Mouse (Mus musculus): ENCODE data around the gene Crebrf. TPM values are rescaled to one million over a fixed set of nuclear protein-coding genes. Genes with fewer than 3 reads are reported as not detected.

The Crebrf gene
- total RNA-seq (2022), result 10 to 100 TPM; 51.1 to 83.8 (median 68.4) TPM

DNA sequence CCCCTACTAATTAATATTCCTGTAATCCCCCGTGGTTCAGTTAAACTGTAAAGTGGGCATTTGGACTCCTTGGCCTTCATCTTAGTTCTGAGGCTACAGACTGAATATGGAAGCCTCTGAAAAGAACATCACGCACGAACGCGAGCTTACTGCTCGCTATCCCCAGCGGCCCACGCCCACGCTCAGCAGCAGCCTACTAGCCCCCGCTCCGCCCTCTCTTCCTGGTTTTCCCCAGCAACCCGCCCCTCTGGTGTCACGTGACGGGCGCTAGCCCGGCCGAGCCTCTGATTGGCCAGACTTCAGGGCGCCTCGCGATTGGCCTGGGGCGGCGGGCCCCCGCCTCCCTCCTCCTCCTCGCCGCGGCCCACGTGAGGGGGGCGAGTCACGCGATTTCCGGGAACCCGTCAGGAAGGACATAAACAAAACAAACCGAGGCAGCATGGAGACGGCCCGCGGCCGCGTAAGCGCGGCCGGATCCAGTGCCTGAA, at the start of gene Crebrf:
Crebrf (plus strand) TSS at position 380 of the 488 bp plus-strand sequence.
- peak; percentile 98 for DNase-seq (ENCODE audit: low spot score)

DNA sequence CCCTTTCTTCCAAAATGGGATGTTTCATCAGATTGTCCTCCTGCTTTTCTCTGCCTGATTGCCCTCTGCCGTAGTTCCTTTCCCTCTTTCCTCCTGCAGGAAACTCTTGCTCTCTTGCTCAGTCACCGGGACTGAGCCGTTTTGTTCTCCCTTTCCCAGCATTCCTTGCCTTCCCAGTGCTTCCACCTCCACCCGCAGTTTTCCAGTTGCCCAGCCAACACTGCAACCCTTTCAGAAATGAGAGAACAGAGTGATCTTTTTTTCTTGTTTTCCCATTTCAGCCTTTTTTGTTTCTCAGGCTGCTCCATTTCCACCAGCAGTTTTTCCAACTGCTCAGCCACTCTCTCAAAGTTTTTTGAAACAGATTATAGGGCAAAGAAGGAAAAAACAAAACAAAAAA, 44.2 kb upstream of the Crebrf start:
- no peak for DNase-seq (ENCODE audit: low spot score)

- DNase-seq (ENCODE audit: low spot score), result no peak
These were observed 39.6 kb upstream of the Crebrf start for GRCm38 (mm10) chr17:26675845-26676244.

DNA sequence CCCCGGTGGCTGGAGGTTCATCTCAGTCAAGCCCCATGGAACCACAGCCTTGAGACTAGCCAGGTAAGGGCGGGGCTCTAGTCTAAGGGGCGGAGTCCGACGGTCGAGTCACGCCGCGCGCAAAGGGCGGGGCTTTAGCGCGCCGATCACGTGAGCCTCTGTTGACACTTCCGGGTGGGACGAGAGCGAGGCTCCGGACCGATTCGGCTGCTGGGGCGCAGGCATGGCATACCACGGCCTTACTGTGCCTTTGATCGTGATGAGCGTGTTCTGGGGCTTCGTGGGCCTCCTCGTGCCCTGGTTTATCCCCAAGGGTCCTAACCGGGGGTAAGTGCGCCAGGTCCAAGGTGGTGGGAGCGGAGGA, 39.2 kb upstream of the Crebrf start:
- peak; percentile 87 for DNase-seq (ENCODE audit: low spot score)

GRCm38 (mm10) chr17:26676616-26677376, 38.7 kb upstream of the Crebrf start:
- DNase-seq (ENCODE audit: low spot score), result peak; percentile 83

DNA sequence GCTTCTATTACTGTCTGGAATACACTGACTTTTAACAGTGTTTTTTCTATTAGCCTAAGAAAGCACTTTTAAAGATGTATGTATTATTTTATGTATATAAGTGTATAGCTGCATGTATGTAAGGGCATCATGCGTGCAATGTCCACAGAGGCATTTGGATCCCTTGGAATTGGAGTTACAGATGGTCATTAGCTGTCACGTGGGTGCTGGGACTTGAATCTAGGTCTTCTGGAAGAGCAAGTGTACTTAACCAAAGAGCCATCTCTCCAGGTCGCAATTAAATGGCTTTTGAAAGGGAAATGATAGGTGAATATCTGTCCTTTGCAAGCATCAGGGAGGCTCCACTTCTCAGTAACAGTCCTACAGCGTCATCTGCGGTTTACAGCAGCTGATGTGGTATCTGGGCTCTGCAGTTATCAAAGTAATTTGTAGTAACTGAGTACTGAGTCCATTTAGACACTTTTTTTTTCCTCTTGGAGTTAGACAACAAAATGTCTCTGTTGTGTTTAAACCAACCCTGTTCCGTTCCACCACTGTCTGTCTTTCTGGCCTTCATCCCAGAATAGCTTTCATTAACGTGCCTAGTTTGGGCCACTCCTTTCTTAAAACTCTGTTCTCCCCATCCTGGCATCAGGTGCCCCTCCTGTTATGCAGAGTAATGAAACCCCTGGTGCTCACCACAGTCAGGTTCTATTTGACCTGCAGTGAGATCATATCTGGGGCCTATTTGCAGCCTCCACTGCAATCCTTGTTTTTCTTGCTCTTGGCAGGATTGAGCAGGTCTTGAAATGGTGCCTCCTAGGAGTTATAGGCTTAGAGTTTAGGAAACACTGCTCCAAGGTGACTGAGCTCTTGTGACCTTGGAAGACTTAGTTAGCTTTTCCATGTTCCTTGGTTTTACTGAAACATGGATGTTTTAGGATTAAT, 37.5 kb upstream of the Crebrf start:
- DNase-seq (ENCODE audit: low spot score), result no peak

DNA sequence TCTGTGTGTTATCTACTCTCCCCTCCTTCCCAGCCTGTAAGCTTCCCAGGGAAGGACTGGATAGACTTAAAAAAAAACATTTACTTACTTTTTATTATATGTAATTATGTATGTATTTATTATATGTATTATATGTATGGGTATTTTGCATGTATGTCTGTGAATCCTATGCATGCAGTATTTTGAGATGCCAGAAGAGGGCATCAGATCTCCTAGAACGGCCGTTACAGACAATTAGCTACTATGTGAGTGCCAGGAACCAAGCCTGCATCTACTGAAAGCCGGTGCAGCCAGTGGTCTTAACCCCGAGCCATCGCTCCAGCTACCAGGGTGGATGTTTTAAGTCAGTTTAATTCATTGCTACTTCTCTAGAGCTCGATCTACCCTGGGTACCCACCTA, 34.2 kb upstream of the Crebrf start:
- no peak for DNase-seq (ENCODE audit: low spot score)

- DNase-seq (ENCODE audit: low spot score), result no peak
These were observed 29.0 kb upstream of the Crebrf start for GRCm38 (mm10) chr17:26686334-26687000.

DNA sequence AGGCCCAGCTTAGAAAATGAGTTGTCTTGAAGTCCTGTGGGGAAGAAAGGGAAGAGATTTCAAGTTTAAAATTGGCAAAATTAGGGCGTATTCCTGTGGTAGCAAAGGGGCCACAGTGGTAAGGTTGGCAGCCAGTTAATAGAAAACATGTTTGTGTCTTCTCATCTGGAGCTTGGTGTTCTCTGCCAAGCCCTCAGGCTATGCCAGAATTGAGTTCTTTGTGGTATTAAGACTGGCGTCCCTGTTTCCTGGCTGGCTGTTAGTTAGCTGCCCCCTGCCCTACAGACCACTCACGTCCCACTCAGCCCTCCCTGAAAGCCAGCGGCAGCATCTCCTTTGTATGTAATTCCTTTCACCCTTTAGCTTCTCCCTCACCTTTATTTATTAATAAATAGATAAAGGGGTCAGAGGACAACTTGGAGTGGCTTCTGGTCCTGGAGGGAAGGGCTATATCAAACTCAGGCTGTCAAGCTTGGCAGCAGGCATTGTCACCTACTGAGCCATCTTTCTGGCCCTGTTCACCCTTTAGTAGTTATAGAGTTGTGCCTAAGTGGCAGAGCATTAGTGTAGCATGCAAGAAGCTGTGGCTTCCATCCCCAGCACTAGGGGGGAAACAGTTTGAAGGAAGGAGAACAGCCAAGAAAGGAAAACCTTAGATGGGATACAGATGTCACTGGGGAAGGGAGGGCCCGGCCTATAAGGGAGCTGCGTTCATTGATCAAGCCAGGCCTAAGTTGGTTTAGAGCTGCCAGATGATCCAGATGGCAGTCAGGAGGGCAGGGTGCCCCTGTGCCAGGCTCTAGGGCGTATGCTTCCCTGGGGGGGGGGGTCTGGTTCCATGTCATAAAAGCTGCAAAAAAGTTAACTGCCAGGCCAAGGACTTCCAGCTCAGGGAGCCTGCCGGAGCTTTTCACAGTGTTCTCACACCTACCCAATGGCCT, 26.4 kb upstream of the Crebrf start:
- no peak for DNase-seq (ENCODE audit: low spot score)

DNA sequence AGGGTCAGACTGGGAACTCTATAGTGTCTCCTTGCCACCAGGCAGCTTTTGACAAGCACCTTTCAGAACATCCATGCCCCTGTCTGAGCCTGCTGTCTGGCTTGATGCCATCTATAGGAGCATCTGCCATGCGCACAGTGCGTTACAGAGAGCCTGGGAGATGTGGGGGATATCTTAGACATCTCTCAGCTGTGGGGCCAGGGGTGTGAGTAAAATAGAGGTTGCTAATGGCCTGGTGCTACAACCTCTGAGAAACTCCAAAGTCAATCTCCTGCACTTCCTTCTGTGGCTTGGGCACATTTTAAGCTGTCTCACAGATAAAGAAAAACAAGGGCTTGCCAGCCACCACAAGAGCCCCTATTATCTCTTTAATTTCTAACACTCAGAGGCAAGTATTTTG, 25.6 kb upstream of the Crebrf start:
- DNase-seq (ENCODE audit: low spot score), result no peak

- DNase-seq (ENCODE audit: low spot score), result no peak
These were observed 25.2 kb upstream of the Crebrf start for GRCm38 (mm10) chr17:26690236-26690635.

DNA sequence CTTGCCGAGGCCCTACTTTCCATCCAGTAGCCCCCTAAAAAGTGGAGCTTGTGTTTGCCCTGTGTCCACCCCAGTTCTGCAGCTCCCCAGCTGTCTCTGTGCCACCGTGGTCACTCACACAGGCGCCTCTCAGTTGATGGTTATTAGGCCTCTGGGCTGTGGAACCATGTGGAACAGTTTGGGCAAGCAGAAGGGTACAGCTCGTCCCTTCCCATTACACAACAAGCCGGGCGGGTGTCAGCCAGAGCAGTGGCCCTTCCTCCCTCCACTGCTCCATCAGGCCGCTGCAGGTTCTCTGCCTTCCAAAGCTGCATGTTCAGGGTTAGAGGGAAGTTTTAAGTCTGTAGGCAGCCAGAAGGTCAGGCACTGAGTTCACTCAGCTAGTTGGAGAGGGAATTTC, 24.3 kb upstream of the Crebrf start:
- DNase-seq (ENCODE audit: low spot score), result peak; percentile 45

GRCm38 (mm10) chr17:26693424-26693823, 22.0 kb upstream of the Crebrf start:
- DNase-seq (ENCODE audit: low spot score), result peak; percentile 25

DNA sequence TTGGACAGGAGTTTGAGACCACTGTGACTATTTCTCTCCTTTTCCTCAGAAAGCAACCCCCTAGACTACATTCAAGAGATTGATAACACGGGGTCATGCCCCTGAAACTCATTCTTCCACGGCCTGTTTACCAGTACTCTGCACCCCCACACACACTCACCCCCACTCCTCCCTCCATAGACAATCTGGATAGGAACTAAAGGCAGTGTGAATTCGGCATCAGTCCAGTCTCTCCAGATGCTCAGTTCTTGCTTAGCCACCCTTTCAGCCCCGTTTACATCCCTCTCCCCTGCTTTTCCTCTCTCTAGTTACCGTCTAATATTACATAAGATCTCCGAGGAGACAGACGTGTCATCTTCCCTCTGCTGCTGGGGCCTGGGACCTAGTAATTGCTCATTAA, 21.3 kb upstream of the Crebrf start:
- no peak for DNase-seq (ENCODE audit: low spot score)

DNA sequence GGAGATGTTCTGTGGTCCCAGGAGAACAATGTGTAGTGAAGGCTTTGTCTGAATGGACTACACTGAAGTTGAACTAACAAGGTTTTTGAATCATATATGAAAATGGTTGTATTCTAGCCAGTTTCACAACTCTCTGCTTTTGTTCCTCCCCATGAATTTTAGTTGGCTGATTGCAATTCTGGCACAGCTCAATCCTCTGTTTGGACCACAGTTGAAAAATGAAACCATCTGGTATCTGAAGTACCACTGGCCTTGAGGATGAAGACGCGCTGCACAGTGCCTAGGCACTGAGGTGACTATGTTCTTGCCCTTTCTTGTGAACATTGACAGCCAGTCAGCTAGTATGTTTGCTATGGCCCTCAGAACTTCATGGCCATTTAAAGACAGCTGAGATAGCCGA, 20.3 kb upstream of the Crebrf start:
- DNase-seq (ENCODE audit: low spot score), result no peak

GRCm38 (mm10) chr17:26698846-26699245, 16.6 kb upstream of the Crebrf start:
- DNase-seq (ENCODE audit: low spot score), result no peak

GRCm38 (mm10) chr17:26699819-26700616, 15.4 kb upstream of the Crebrf start:
- DNase-seq (ENCODE audit: low spot score), result peak; percentile 26

GRCm38 (mm10) chr17:26701565-26701964, 13.9 kb upstream of the Crebrf start:
- DNase-seq (ENCODE audit: low spot score), result no peak

DNA sequence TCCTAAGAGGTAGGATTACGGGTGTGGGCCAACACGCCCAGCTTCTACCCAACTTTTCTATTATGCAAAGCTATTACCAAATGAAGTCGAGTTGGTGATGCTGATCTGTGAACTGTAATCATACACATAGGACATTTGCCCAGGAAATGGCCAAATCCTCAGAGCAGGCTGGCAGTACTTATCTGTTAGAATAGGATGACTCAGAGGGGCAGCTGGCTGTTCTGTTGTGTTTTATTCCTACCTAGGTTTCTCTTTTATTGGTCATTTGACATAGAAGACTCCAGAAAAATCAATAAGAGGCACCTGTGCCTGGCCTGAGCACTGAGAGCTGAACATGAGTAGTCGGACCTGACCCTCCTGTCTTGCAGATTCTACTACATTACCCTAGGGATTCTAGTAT, 12.8 kb upstream of the Crebrf start:
- DNase-seq (ENCODE audit: low spot score), result no peak

- DNase-seq (ENCODE audit: low spot score), result no peak
These were observed 11.8 kb upstream of the Crebrf start for GRCm38 (mm10) chr17:26703671-26704070.
